Mouse (Mus musculus) lung, embryonic 16.5 days (tissue): ENCODE measurements at regions not wholly inside any gene's neighbourhood (a gene's known extent, or its start where the extent isn't known, plus 50 kb on each side); places are given as distances from the start of the nearest gene placed in this dataset.

Source experiments
- ATAC-seq: fragments of 200-750 bp; cut with Nextera tagmentation; 2 replicates; pipeline ENCODE4 v1.8.0; 2017; ENCODE audit warnings: low read depth, mild to moderate bottlenecking, moderate library complexity
- H3K27ac ChIP-seq: fragments of 300-500 bp; sonication (generic); 2 replicates; pipeline ENCODE4 v1.5.1; 2014; ENCODE audit warnings: mild to moderate bottlenecking, control low read depth, low read length
- H3K27me3 ChIP-seq: fragments of 300-500 bp; sonication (generic); 2 replicates; pipeline ENCODE4 v1.6.1; 2014; ENCODE audit warnings: low read depth, low read length, mixed read lengths; ENCODE audit not compliant: control insufficient read depth, insufficient read depth
- H3K36me3 ChIP-seq: fragments of 300-500 bp; sonication (generic); 2 replicates; pipeline ENCODE4 v1.6.1; 2014; ENCODE audit warnings: low read length; ENCODE audit not compliant: control insufficient read depth, insufficient read depth
- H3K4me1 ChIP-seq: fragments of 300-500 bp; sonication (generic); replicated peaks from 2 replicates; pipeline ENCODE4 v1.6.1; 2014; ENCODE audit warnings: low read length, mixed read lengths; ENCODE audit not compliant: control insufficient read depth, insufficient read depth
- H3K4me2 ChIP-seq: fragments of 300-500 bp; sonication (generic); 2 replicates; pipeline ENCODE4 v1.6.1; 2014; ENCODE audit warnings: low read depth, low read length, control low read depth
- H3K4me3 ChIP-seq: fragments of 300-500 bp; sonication (generic); 2 replicates; pipeline ENCODE4 v1.5.1; 2014; ENCODE audit warnings: mild to moderate bottlenecking, low read length, control low read depth
- H3K9ac ChIP-seq: fragments of 300-500 bp; sonication (generic); 2 replicates; pipeline ENCODE4 v1.6.1; 2014; ENCODE audit warnings: low read length, control low read depth
- H3K9me3 ChIP-seq: fragments of 300-500 bp; sonication (generic); 2 replicates; pipeline ENCODE4 v1.6.1; 2016; ENCODE audit warnings: low read length; ENCODE audit not compliant: control insufficient read depth
- WGBS: fragments of 180-500 bp; shearing (Covaris S2); extraction: QIAGEN DNeasy Blood & Tissue Kit; methylation state at CpG from one replicate; pipeline ENCODE4 v1.1.7; 2014; 5-methylcytosine and 5-hydroxymethylcytosine counted together

DNA sequence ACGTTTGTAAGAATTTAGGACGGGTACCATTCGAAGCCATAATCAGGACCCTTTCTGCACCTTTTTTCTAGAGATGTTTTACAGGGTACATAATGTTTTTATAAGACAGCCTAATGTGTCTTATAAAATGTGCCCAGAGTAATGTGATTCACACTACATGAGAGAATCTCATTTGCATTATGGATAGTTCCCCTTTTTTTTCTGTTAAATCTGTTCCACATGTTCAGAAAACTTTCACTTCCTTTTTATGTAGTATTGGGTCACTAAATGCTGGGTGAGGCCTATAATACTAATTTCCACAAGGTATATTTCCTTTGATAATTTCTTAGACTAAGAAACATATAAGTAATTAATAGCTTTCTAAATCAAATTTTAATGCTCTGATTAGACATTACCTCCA is 822.7 kb downstream of the Dnah5 start:
- no peak overlapping the region for H3K4me2 ChIP-seq
- H3K9me3 ChIP-seq, result no peaks in the 10 kb centered on the region
- H3K36me3 ChIP-seq, result no peaks in the 10 kb centered on the region
- no peak overlapping the region for H3K9ac ChIP-seq
- WGBS, result 81% methylated on average over 3 of the region's 3 CpGs
- no peaks in the 10 kb centered on the region for H3K4me1 ChIP-seq
- ATAC-seq, result no peak
- no peaks in the 10 kb centered on the region for H3K27me3 ChIP-seq
- H3K27ac ChIP-seq, result no peak overlapping the region
- H3K4me3 ChIP-seq, result no peak overlapping the region

DNA sequence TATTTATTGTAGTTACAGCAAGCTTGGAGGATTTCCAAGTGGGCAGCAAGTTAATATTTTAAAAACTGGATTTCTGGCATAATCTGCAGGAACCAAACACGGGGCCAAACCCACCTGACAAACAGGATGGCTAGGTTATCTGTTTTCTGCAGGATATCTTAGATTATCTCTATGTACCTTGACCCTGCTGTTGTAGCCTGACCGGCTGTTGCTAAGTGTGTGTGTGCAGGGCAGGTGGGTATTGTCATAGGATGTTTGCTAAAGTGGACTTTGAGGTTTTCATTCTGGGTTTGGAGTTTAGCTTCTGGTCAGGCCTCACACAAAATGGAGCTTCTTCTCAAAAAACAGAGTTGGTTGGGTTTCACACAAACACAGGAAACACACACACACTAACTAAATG is 835.4 kb downstream of the Dnah5 start:
- Histone ChIP-seq H3K27ac (no peak overlapping the region), H3K36me3 (no peaks in the 10 kb centered on the region), H3K9me3 (no peaks in the 10 kb centered on the region), H3K4me1 (no peaks in the 10 kb centered on the region), H3K9ac (no peak overlapping the region), H3K4me3 (no peak overlapping the region), H3K27me3 (no peaks in the 10 kb centered on the region), H3K4me2 (no peak overlapping the region)
- no peak for ATAC-seq
- 31% methylated on average over 2 of the region's 2 CpGs for WGBS

DNA sequence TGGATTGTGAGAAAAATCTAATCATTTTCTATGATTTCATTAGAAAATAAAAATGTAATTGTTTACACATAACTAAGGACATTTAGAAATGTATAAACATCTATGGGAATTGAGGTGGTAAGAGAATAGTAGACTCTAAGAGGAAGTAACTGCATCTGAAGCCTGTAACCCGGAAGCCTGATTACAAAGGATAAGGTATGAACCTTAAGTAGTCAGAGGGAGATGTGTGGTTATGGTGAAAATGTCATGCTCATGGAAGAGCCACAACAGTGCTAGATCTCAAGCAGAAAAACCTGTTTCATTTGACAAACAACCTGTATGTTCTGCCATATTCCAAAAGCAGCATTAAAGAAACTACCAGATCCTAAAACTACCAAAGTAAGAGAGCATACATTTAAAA is 847.6 kb downstream of the Dnah5 start:
- ATAC-seq, result no peak
- Histone ChIP-seq H3K9me3 (no peaks in the 10 kb centered on the region), H3K36me3 (no peaks in the 10 kb centered on the region), H3K4me2 (no peak overlapping the region), H3K4me3 (no peak overlapping the region), H3K27ac (no peak overlapping the region), H3K27me3 (no peaks in the 10 kb centered on the region), H3K4me1 (no peaks in the 10 kb centered on the region), H3K9ac (no peak overlapping the region)
- WGBS, result 70% methylated on average over 1 of the region's 1 CpGs

DNA sequence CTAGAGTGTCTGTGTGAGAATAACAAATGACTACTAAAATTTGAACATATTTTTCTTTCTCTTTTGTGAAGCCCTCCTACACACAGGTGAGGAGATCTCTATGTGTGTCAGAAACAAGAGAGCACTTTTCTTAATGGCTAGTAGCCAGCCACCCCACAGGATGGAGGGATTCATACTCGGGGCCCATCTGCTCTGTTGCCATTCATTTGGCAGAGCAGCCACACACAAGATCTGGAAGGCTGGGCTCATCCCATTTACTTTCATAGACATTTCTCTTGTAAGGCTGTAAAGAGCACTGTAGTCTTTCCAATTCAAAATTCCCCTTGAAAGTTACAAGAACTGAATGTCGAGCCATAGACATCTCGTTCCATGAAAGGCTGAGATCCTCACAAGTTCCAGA is 848.2 kb downstream of the Dnah5 start:
- no peaks in the 10 kb centered on the region for H3K27me3 ChIP-seq
- no peaks in the 10 kb centered on the region for H3K4me1 ChIP-seq
- no peaks in the 10 kb centered on the region for H3K9me3 ChIP-seq
- H3K4me2 ChIP-seq, result no peak overlapping the region
- no peak overlapping the region for H3K9ac ChIP-seq
- WGBS, result 80% methylated on average over 3 of the region's 3 CpGs
- no peak for ATAC-seq
- no peak overlapping the region for H3K27ac ChIP-seq
- H3K36me3 ChIP-seq, result no peaks in the 10 kb centered on the region
- H3K4me3 ChIP-seq, result no peak overlapping the region

DNA sequence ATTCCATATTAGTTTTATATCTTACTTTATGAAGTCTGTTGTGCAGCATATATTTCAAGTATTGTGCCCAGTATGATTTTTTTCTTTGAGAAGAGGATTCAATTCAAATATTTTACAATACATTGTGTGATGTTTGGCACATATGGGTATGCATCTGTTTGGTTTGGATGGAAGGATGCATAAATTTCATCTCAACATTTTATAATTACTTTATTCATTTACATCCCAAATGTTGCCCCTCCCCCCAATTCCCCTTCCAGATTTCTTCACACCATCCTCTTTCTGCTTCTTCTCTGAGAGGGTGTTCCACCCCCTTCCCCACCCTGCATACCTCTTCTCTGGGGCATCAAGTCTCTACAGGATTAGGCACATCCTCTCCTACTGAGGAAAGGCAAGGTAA is 857.5 kb downstream of the Dnah5 start:
- no peaks in the 10 kb centered on the region for H3K27me3 ChIP-seq
- H3K9me3 ChIP-seq, result no peaks in the 10 kb centered on the region
- no peak for ATAC-seq
- H3K36me3 ChIP-seq, result no peaks in the 10 kb centered on the region
- H3K27ac ChIP-seq, result no peak overlapping the region
- H3K4me1 ChIP-seq, result no peaks in the 10 kb centered on the region
- H3K9ac ChIP-seq, result no peak overlapping the region
- H3K4me2 ChIP-seq, result no peak overlapping the region
- H3K4me3 ChIP-seq, result no peak overlapping the region

DNA sequence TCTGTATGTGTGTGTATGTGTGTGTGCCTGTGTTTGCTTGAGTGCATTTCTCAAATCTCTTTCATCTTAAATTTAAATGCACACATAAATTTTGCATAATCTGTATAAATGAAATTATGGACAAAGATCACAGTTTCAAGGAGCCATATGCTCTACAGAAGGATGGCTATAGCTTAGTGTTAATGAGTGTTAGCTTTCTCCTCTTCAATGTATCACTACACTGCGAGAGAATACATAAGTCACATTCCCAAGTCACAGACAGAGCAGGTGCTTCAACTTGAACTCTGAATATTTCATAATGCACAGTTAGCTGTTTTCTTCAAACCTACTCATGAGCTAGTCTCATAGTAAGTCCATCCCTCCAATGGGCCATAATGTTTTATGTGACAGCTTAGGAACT is 865.5 kb downstream of the Dnah5 start:
- Histone ChIP-seq H3K27me3 (no peaks in the 10 kb centered on the region), H3K4me3 (no peak overlapping the region), H3K4me2 (no peak overlapping the region), H3K4me1 (no peaks in the 10 kb centered on the region), H3K36me3 (no peaks in the 10 kb centered on the region), H3K27ac (no peak overlapping the region), H3K9me3 (no peaks in the 10 kb centered on the region), H3K9ac (no peak overlapping the region)
- 79% methylated on average over 1 of the region's 1 CpGs for WGBS
- no peak for ATAC-seq

DNA sequence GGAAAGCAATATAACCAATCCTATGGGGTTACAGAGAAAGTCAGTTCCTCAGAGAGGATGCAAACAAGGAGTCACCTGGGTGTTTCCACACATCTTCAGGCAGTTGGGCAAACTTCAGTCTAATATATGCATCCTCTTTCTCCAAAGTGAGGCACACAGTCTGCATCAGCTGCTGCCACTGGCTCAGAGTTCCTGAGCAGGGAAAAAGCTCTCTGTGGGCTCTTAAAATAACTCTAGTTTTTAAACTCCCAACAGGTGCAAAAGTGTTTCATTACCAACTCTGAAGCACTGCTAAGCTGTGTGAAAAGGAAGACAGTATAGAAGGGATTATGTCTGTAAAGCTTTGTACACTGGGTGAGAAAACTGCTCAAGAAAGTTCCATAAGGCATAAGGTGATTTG is 874.2 kb downstream of the Dnah5 start:
- H3K9ac ChIP-seq, result no peak overlapping the region
- H3K4me3 ChIP-seq, result no peak overlapping the region
- no peaks in the 10 kb centered on the region for H3K4me1 ChIP-seq
- no peaks in the 10 kb centered on the region for H3K27me3 ChIP-seq
- no peaks in the 10 kb centered on the region for H3K9me3 ChIP-seq
- no peak overlapping the region for H3K27ac ChIP-seq
- ATAC-seq, result no peak
- no peaks in the 10 kb centered on the region for H3K36me3 ChIP-seq
- H3K4me2 ChIP-seq, result no peak overlapping the region

DNA sequence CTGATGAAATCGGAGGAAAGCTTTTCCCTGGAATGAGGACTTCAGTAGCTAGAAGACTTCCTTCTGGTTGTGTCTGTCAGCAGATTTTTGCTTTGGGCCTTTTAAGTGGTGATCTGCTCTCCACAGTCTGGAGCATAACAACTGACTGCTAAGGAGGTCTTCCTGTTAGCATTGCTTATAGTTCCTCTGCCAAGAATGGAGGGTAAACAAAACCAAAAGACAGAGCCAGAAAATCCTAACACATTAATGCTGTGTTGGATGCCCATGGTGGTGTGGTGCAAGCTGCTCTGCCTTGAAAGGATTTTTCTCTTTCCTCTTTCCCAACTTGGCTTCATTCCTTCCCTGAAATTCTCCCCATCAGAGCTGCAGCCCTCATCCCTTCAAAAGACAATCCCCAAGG is 901.0 kb downstream of the Dnah5 start:
- Histone ChIP-seq H3K9ac (no peak overlapping the region), H3K27ac (peak overlapping the region; percentile 22; the same call in 1 of the 2 replicates), H3K4me3 (no peak overlapping the region), H3K4me1 (no peaks in the 10 kb centered on the region), H3K27me3 (no peaks in the 10 kb centered on the region), H3K36me3 (no peaks in the 10 kb centered on the region), H3K9me3 (no peaks in the 10 kb centered on the region), H3K4me2 (no peak overlapping the region)
- 52% methylated on average over 1 of the region's 1 CpGs for WGBS
- peak; percentile 92 for ATAC-seq

DNA sequence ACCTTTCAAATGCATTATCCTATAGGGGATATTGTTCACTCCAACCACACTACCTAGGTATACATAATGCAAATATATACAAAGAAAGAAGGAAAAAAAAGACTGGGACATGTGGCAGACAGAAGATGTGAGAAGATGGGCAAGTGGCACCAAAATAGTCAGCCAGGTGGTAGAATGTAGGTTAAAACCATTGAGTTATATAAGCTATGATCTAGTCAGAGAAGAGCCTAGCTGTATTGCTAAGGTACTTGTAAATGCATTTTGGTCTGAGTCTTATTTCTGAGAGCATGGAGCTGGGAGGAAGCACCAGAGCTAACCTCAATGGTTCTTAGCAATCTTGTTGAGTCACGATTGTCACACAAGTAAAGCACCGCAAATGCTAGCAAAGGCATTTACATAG is 943.1 kb downstream of the Dnah5 start:
- 89% methylated on average over 2 of the region's 2 CpGs for WGBS
- Histone ChIP-seq H3K9ac (no peak overlapping the region), H3K4me3 (no peak overlapping the region), H3K4me1 (no peaks in the 10 kb centered on the region), H3K36me3 (no peaks in the 10 kb centered on the region), H3K27ac (no peak overlapping the region), H3K27me3 (no peaks in the 10 kb centered on the region), H3K4me2 (no peak overlapping the region), H3K9me3 (no peaks in the 10 kb centered on the region)
- ATAC-seq, result no peak
